Mouse (Mus musculus): ENCODE results near the gene Fam57b.

DNA sequence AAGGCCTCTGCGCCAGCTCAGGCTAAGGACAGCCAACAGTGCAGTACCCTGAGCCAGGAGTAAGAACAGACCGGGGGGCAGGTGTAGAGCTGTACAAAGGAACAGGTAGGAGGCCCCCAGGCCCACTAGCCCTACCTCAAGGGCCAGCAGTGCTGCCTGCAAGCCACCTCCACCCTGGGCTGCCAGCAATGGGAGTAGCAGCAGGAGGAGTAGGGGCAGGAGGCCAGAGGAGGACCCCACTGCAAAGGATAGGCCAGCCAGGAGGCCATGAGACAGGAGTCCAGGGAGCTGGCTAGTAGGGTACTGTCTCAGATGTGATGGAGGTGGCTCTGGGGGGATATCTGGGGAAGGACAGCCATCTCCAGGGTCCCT, 73.0 kb downstream of the Fam57b start:
- no peak for TF ChIP-seq CTCF (IDR thresholded peaks at IDR 0.05; ENCODE audit: extremely low read depth, insufficient read depth, low read length)
- TF ChIP-seq POLR2A (IDR thresholded peaks at IDR 0.05; ENCODE audit: extremely low read depth, insufficient read depth, low read length): no peak
